Mouse (Mus musculus): ENCODE measurements around the gene Egr2. TPM values are rescaled to one million over a fixed set of nuclear protein-coding genes. Genes with fewer than 3 reads are reported as not detected.

The Egr2 gene
- polyA plus RNA-seq, 1 experiment from 2014 or later: 8.7 TPM

- DNase-seq (ENCODE audit: low spot score): no peak
Observed at GRCm38 (mm10) chr10:67538585-67539400, 3.5 kb downstream of the Egr2 start.

- DNase-seq (ENCODE audit: low spot score): no peak
Observed at GRCm38 (mm10) chr10:67539401-67539730, 4.1 kb downstream of the Egr2 start.

GRCm38 (mm10) chr10:67540591-67540990 lies 5.3 kb downstream of the Egr2 start:
- no peak for DNase-seq (ENCODE audit: low spot score)

- peak; percentile 24 for DNase-seq (ENCODE audit: low spot score)
Observed at GRCm38 (mm10) chr10:67547850-67548260, 12.6 kb downstream of the Egr2 start.

- peak; percentile 59 for DNase-seq (ENCODE audit: low spot score)
Observed at GRCm38 (mm10) chr10:67548261-67548854, 13.1 kb downstream of the Egr2 start.

- peak; percentile 90 for DNase-seq (ENCODE audit: low spot score)
Observed at GRCm38 (mm10) chr10:67548877-67549731, 13.8 kb downstream of the Egr2 start, which contains the start of gene Ado. Gene Ado, minus strand, starts transcription at chr10:67548955.

- no peak for DNase-seq (ENCODE audit: low spot score)
Observed at GRCm38 (mm10) chr10:67558053-67558452, 22.8 kb downstream of the Egr2 start.

- no peak for DNase-seq (ENCODE audit: low spot score)
Observed at GRCm38 (mm10) chr10:67559765-67560394, 24.6 kb downstream of the Egr2 start.

- no peak for DNase-seq (ENCODE audit: low spot score)
Observed at GRCm38 (mm10) chr10:67561185-67561584, 25.9 kb downstream of the Egr2 start.

- no peak for DNase-seq (ENCODE audit: low spot score)
Observed at GRCm38 (mm10) chr10:67564509-67564908, 29.2 kb downstream of the Egr2 start.

- no peak for DNase-seq (ENCODE audit: low spot score)
Observed at GRCm38 (mm10) chr10:67566104-67566503, 30.8 kb downstream of the Egr2 start.

GRCm38 (mm10) chr10:67569539-67569938 lies 34.3 kb downstream of the Egr2 start:
- DNase-seq (ENCODE audit: low spot score): no peak

GRCm38 (mm10) chr10:67571443-67571842 lies 36.2 kb downstream of the Egr2 start:
- DNase-seq (ENCODE audit: low spot score): no peak

- no peak for DNase-seq (ENCODE audit: low spot score)
Observed at GRCm38 (mm10) chr10:67573310-67573709, 38.0 kb downstream of the Egr2 start.

- no peak for DNase-seq (ENCODE audit: low spot score)
Observed at GRCm38 (mm10) chr10:67579830-67580229, 44.6 kb downstream of the Egr2 start.

GRCm38 (mm10) chr10:67581698-67582285 lies 46.5 kb downstream of the Egr2 start:
- DNase-seq (ENCODE audit: low spot score): peak; percentile 61

- peak; percentile 76 for DNase-seq (ENCODE audit: low spot score)
Observed at GRCm38 (mm10) chr10:67585873-67586610, 50.8 kb downstream of the Egr2 start.

All from thymus, postnatal 0 days (tissue).